Mouse (Mus musculus) urinary bladder, adult 2 months (tissue): ENCODE data around the gene Fbxo3. TPM values are rescaled to one million over a fixed set of nuclear protein-coding genes. Genes with fewer than 3 reads are reported as not detected.
"Not testable (repeated sequence)": the region's sequence is repeated elsewhere in the genome, so short reads cannot be mapped to it uniquely, and the experiment has no call there.

Source experiments
- DNase-seq: peaks from one replicate; pipeline ENCODE4 v3.0.0; 2022; ENCODE audit warnings: low spot score
- polyA plus RNA-seq: library from polyadenylated mRNA; depleted of rRNA; stranded (reverse); fragments of >200 nt; gene quantifications from 2 replicates; pipeline ENCODE4 v1.2.3, GENCODE M21; 2012; rRNA removed

Gene Fbxo3
- polyA plus RNA-seq, 1 experiment = 54.3 TPM

GRCm38 (mm10) chr2:104096256-104096655 lies 68.7 kb downstream of the Fbxo3 start:
- no peak for DNase-seq

- DNase-seq = not testable (repeated sequence)
Measured at GRCm38 (mm10) chr2:104096796-104097195, 69.3 kb downstream of the Fbxo3 start.

- not testable (repeated sequence) for DNase-seq
Measured at GRCm38 (mm10) chr2:104097396-104097795, 69.9 kb downstream of the Fbxo3 start.

- no peak for DNase-seq
Measured at GRCm38 (mm10) chr2:104098529-104099230, 71.2 kb downstream of the Fbxo3 start.

GRCm38 (mm10) chr2:104099231-104099585 lies 71.7 kb downstream of the Fbxo3 start:
- no peak for DNase-seq

GRCm38 (mm10) chr2:104099946-104100345 lies 72.4 kb downstream of the Fbxo3 start:
- DNase-seq = no peak

- no peak for DNase-seq
Measured at GRCm38 (mm10) chr2:104104800-104105199, 77.3 kb downstream of the Fbxo3 start.

- not testable (repeated sequence) for DNase-seq
Measured at GRCm38 (mm10) chr2:104109021-104109420, 81.5 kb downstream of the Fbxo3 start.

- DNase-seq = no peak
Measured at GRCm38 (mm10) chr2:104109528-104109927, 82.0 kb downstream of the Fbxo3 start.

- DNase-seq = no peak
Measured at GRCm38 (mm10) chr2:104110031-104110430, 82.5 kb downstream of the Fbxo3 start.

- not testable (repeated sequence) for DNase-seq
Measured at GRCm38 (mm10) chr2:104111170-104111797, 83.8 kb downstream of the Fbxo3 start.

Other genes with a start within 250 kb of the Fbxo3 start
- gene Caprin1, start 230.1 kb upstream of the Fbxo3 start, polyA plus RNA-seq = 107 and 119 TPM in 2 replicates
- gene Lmo2, start 69.7 kb upstream of the Fbxo3 start, polyA plus RNA-seq = 36.3 and 37.0 TPM in 2 replicates
- 0.41 TPM in 1 of 2 replicates, not detected in the other for gene 4931422A03Rik, start 640 bp downstream of the Fbxo3 start, polyA plus RNA-seq
- gene Gm10912, start 38.1 kb downstream of the Fbxo3 start, polyA plus RNA-seq = 0.12 and 0.25 TPM in 2 replicates
- not detected in 2 replicates for gene Gm10799, start 40.8 kb downstream of the Fbxo3 start, polyA plus RNA-seq
- gene Cd59b, start 42.1 kb downstream of the Fbxo3 start, polyA plus RNA-seq = 17.4 and 18.2 TPM in 2 replicates
- gene Cd59a, start 68.1 kb downstream of the Fbxo3 start, polyA plus RNA-seq = 122 and 131 TPM in 2 replicates
- 0.09 and 0.12 TPM in 2 replicates for gene A930018P22Rik, start 95.0 kb downstream of the Fbxo3 start, polyA plus RNA-seq